Mouse (Mus musculus): Measurements from ENCODE around the gene Defb46. TPM values are rescaled to one million over a fixed set of nuclear protein-coding genes. Genes with fewer than 3 reads are reported as not detected.

Defb46 gene
- not detected in 2 replicates for polyA plus RNA-seq (2012; rRNA removed)

DNA sequence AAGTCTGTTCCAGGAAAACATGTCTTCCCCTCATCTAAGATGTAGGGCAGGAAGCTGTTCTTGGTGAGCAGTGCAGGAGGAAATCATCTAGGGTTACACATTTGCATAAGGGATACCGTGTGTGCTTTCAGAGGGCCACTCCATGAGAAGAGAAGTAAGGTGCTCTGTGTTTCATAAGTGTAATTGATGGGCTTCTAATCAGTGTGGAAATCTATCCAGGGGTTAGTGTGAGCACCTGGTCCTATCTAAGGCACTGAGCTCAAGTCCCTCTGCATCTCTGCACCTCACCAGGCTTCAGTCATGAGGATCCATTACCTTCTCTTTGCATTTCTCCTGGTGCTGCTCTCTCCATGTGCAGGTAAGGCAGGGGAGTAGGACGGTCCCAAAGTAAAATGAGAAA, at the start of gene Defb46:
Gene Defb46 (plus strand): TSS at position 301 of the 400 bp plus-strand sequence.

DNA sequence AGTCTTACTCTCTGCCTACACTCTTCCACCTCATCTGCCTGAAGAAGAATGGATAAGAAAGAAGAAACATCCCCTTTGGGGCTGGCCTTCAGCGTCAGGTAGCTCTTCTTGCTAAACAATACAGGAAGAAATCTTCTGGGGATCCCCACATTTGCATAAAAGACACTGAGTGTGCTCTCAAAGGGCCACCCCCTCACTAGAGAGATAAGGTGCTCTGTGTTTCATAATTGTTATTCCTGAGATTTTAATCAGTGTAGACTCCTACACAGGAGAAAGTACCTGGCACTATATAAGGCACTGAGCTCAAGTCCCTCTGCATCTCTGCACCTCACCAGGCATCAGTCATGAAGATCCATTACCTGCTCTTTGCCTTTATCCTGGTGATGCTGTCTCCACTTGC, 14.6 kb upstream of the Defb46 start, which contains the start of gene Defb6:
Gene Defb6 (plus strand): TSS at position 318 of the 400 bp plus-strand sequence.

DNA sequence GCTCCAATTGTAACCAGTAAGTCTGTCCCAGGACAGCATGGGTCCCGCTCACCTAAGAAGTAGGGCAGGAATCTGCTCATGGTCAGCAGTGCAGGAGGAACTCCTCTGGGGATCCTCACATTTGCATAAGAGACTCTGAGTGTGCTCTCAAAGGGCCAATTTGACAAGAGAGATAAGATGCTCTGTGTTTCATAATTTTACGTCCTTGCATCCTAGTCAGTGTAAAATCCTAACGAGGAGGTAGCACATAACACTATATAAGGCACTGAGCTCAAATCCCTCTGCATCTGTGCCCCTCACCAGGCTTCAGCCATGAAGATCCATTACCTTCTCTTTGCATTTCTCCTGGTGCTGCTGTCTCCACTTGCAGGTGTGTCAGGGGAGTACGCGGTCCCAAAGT, 7.6 kb downstream of the Defb46 start, which contains the start of gene Defb5:
Gene Defb5 (plus strand): TSS at position 301 of the 400 bp plus-strand sequence.

Other genes with a start within 250 kb of the Defb46 start
- gene Defb37, start 248.9 kb upstream of the Defb46 start, polyA plus RNA-seq (2012; rRNA removed) = not detected in 2 replicates
- gene Defb38, start 213.3 kb upstream of the Defb46 start, polyA plus RNA-seq (2012; rRNA removed) = not detected in 2 replicates
- gene Defb39, start 175.1 kb upstream of the Defb46 start, polyA plus RNA-seq (2012; rRNA removed) = not detected in 2 replicates
- gene Defb12, start 125.1 kb upstream of the Defb46 start, polyA plus RNA-seq (2012; rRNA removed) = not detected in 2 replicates
- gene Defb34, start 116.2 kb upstream of the Defb46 start, polyA plus RNA-seq (2012; rRNA removed) = not detected in 2 replicates
- gene Gm45826, start 99.1 kb upstream of the Defb46 start, polyA plus RNA-seq (2012; rRNA removed) = not detected in 2 replicates
- gene Defb14, start 45.6 kb upstream of the Defb46 start, polyA plus RNA-seq (2012; rRNA removed) = not detected in 2 replicates
- gene Defb4, start 41.2 kb upstream of the Defb46 start, polyA plus RNA-seq (2012; rRNA removed) = not detected in 2 replicates
- gene Defb6, start 14.4 kb upstream of the Defb46 start, polyA plus RNA-seq (2012; rRNA removed) = not detected in 2 replicates
- gene Defb5, start 7.7 kb downstream of the Defb46 start, polyA plus RNA-seq (2012; rRNA removed) = not detected in 2 replicates
- gene Defb3, start 53.4 kb downstream of the Defb46 start, polyA plus RNA-seq (2012; rRNA removed) = not detected in 2 replicates
- gene Defb8, start 207.7 kb downstream of the Defb46 start, polyA plus RNA-seq (2012; rRNA removed) = not detected in 2 replicates